Mouse (Mus musculus) mesoderm, embryonic 11.5 days (tissue): ENCODE results near the gene Arid1b.
A peak's percentile ranks its signal among the peaks of the same experiment; 100 is the strongest.

Source experiments
- DNase-seq: peaks from one replicate; pipeline ENCODE4 v3.0.0-alpha.2; 2012; ENCODE audit warnings: low read depth, low spot score

Arid1b gene

DNA sequence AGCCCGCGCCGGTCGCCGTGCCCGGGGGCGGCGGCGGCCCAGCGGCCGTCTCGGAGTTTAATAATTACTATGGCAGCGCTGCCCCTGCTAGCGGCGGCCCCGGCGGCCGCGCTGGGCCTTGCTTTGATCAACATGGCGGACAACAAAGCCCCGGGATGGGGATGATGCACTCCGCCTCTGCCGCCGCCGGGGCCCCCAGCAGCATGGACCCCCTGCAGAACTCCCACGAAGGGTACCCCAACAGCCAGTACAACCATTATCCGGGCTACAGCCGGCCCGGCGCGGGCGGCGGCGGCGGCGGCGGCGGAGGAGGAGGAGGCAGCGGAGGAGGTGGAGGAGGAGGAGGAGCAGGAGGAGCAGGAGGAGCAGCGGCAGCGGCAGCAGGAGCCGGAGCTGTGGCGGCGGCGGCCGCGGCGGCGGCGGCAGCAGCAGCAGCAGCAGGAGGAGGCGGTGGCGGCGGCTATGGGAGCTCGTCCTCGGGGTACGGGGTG lies 1.5 kb downstream of the Arid1b start:
- DNase-seq, result peak; percentile 63

DNA sequence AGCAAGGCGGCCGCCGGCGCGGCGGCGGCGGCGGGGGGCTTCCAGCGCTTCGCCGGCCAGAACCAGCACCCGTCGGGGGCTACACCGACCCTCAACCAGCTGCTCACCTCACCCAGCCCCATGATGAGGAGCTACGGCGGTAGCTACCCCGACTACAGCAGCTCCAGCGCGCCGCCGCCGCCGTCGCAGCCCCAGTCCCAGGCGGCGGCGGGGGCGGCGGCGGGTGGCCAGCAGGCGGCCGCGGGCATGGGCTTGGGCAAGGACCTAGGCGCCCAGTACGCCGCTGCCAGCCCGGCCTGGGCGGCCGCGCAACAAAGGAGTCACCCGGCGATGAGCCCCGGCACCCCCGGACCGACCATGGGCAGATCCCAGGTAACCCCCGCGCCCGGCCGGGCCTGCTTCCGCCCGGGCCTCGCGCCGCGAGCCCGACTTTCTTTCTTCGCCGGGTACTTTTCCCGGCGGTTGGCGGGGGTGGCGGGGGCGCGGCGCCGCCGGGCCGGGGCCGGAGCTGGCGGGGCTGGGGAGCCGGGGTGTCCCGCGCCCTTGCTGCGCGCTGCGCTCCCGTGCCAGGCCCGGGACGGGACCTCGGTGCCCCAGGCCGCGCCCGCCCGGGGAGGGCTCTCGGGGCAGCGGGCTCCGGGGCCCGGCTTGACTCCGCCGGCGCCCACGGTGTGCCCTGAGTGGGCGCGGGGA lies 2.1 kb downstream of the Arid1b start:
- no peak for DNase-seq

- DNase-seq, result peak; percentile 68
These were observed 2.9 kb downstream of the Arid1b start for GRCm38 (mm10) chr17:4996814-4997549.

- DNase-seq, result no peak
These were observed 3.8 kb downstream of the Arid1b start for GRCm38 (mm10) chr17:4997968-4998367.

DNA sequence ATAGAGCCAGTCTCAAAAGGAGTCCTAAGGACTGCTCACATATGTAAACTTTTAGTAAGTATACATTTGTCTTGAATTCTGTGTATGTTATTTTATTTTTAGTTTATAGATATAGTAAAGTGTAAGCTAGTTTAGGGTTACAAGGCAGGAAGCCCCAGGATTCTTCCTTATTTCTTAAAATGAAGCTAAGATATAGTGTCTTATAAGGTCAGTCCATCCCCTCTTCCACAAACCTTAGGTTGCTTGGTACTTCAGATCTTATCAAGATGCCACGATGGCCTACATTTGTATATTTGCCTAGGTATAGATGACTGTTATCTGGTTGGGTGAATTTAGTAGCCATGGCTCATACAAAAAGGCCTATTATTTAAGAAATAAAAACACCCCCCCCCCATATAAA lies 5.1 kb downstream of the Arid1b start:
- DNase-seq, result no peak

GRCm38 (mm10) chr17:5000001-5000400 lies 5.9 kb downstream of the Arid1b start:
- DNase-seq, result no peak

DNA sequence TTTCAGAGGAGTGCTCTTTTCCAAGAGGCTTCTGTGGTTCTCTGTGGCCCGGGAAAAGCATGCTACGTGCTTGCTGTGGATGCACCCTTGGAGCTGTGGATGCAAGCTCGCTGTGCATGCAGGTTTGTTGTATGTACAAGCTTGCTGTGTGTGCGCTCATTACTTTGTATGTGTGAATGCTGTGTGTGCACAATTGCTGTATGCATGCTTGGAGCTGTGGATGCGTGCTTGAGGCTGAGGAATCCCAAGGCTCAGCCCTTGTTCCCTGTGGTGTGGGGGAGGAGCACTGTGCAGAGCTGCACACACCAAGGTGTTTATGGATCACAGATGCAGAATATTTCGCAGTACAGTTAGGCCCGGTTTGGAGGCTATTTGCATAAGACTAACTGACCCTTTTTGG lies 6.7 kb downstream of the Arid1b start:
- DNase-seq, result no peak

- no peak for DNase-seq
These were observed 7.5 kb downstream of the Arid1b start for GRCm38 (mm10) chr17:5001531-5002131.

- no peak for DNase-seq
These were observed 8.9 kb downstream of the Arid1b start for GRCm38 (mm10) chr17:5002937-5003508.

GRCm38 (mm10) chr17:5004266-5004665 lies 10.1 kb downstream of the Arid1b start:
- no peak for DNase-seq

DNA sequence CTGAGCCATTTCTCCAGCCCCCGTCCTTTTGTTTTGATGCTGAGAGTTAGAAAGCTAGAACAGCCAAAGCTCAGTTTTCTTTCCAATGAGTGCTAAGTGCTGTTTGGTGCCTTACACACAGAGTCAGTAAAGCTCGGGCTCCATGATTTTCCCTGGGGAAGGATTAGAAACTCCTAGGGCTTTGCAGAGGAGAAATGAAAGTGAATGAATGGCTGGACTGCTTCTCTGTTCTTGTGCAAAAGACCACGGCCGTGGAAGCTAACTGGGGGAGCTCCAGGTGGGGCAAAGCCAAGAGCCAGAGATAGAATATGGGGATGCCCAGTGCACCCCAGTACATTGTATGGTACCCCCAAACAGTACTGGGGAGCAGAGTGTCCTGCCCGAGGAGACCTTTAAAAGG lies 10.6 kb downstream of the Arid1b start:
- DNase-seq, result no peak

DNA sequence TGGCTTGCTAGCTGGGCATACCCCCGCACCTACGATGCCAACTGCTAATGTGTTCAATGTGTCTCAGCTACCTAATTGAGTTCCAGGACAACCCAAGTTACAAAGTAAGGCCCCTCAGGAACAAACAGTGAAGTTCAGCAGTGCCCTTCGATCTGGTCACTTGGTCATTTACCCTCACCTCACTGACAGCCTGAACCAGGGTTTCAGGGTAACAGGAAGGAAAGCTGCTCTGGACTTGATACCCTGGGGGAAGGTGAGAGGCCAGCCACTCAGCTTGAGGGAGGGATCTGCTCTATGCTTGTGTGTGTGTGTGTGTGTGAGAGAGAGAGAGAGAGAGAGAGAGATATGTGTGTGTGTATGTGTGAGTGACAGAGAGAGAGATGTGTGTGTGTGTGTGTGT lies 11.2 kb downstream of the Arid1b start:
- no peak for DNase-seq

GRCm38 (mm10) chr17:5007156-5007658 lies 13.1 kb downstream of the Arid1b start:
- DNase-seq, result peak; percentile 81

GRCm38 (mm10) chr17:5008236-5008635 lies 14.1 kb downstream of the Arid1b start:
- DNase-seq, result no peak

DNA sequence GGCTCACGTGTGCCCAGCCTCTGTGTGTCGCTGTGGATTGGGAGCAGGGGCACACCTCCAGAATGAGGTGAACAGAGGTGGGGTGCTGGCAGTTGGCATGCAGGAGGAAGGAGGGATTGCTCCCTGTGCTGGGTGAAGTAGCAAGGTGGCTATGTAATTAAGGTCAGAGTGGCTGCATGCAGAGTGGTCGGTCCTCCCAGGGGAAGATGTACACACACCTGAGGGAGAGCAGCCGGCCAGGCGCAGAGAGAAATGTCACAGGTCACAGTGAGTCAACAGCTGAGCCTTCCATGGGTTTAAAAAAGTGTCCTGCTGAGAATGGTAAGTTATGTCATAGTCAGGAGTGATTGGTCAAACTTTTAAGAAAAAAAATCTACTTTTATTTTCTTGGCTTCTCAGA lies 14.6 kb downstream of the Arid1b start:
- no peak for DNase-seq

DNA sequence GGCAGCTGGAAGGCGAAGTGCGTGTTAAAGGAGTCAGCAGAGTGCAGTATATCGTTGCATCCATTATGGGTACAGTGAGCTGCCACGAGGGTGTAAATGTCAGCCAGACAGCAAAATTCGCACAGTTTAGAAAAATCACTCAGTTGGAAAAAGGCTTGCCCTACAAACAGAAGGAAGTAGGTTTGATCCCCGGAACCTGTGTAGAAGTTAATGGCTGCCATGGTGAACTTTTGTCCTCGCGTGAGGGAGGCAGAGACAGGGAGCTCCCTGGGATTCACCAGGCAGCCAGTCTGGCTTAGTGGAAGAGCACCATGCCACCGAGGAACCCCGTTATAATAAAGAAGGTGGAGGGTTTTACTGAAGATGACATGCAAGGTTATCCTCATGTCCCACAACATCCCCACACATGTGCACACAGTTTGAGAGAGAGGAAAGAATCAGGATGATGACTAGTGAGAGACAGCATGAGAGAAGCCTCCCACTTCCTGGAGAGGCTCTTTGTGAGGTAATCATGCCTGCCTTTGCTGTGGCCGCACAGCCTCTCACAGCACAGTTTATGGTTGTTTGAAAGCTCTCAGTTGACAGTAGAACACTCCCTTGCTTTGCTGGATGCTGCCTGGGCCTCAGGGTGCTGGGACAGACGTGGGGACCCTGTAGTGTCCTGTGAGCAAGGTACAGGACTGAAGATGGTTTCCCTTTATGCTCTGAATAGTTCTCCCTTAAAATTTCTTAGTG lies 15.6 kb downstream of the Arid1b start:
- DNase-seq, result no peak

DNA sequence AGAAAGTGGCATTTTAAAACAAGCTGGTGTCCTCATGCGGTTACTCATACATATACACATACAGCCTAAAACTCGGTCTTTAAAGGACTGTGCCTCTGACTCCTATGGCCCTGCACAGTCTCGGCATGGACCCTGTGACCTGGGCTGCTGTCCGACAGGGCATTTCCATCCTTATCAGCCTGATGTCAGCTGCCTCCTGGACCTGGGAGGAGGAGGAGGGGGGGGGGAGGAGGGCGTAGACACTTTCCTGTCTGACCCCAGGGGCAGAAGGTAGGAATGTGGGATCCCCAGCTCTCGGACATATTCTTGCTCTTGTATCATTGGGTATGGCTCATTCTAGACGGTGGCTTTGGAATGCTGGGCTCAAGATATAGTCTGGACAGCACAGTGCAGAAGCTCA lies 16.6 kb downstream of the Arid1b start:
- no peak for DNase-seq

- no peak for DNase-seq
These were observed 18.0 kb downstream of the Arid1b start for GRCm38 (mm10) chr17:5012091-5012490.

DNA sequence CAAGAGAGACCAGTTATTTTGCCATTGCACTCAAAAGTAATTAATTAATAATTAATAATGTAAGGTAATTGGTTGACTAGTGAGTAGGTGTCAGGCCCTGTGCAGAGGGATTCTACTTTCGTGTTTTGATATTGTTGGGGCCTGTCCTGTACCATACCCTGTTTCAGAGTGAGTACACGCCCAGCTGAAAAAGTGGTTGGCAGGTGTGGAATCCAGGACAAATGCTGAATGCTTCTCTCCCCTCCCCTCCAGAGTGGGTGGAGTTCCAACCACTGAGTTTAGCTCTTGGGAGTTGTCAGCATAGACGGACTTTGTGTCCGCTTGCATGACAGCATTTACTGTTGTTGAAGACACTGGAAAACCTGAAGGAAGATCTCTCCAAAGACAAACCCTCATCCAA lies 18.4 kb downstream of the Arid1b start:
- DNase-seq, result no peak

DNA sequence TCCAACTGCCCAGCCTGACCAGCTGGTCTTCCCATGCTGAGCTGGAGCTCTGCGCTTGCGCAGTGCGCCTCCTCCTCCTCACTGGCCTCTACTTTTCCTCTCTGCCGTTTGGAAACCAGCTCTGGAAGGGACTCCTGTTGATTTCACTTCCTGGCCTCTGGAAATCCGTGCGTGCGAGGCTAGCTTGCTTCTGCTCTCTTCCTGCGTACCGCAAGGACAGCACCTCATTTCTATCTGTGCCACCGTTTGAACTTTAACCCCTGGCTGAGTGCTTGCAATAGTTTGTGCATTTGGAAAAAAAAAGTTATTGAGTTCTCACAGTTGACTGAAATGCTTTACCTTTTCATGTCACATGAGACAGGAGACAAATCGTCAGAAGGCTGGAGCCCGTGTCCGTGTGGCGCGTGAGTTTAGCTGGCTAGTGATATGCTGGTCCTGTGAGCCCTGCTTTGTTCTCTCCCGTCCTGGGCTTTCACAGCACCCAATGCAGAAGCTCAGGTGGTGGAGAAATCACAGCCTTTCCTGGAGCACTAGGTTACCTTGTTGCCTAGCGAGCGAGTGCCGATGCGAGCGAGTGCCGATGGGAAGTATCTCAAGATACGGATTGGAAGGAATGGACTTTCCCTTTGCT lies 20.3 kb downstream of the Arid1b start:
- no peak for DNase-seq

DNA sequence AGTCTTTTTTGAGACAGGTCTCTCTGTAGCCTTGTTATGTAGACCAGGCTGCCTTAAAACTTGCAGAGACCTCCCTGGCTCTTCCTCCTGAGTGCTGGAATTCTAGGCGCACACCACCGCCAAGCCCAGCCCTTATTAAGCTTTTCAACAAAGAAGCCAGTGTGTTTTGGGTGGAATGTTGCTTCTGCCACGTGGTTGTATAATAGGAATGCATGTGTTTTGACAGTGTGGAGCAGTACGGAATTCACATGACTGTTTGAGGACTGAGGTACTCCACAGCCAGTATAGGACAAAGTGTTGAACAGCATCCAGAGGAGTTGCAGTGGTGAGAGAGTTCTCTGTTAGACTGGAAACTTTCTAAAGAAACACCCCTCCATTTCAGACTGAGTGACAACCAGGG lies 22.3 kb downstream of the Arid1b start:
- no peak for DNase-seq
